Mouse (Mus musculus) adrenal gland, adult 8-10 months (tissue): ENCODE measurements around the gene Cenpv. TPM values are rescaled to one million over a fixed set of nuclear protein-coding genes. Genes with fewer than 3 reads are reported as not detected.

Source experiments
- DNase-seq: peaks from one replicate; pipeline ENCODE4 v3.0.0; 2022
- total RNA-seq, 4 experiments: library from RNA; stranded (reverse); gene quantifications; 2 replicates each; pipeline ENCODE4 v1.2.4; 2022

The Cenpv gene
- total RNA-seq: 10 to 100 TPM; 31.1 to 42.2 (median 39.0) TPM

DNA sequence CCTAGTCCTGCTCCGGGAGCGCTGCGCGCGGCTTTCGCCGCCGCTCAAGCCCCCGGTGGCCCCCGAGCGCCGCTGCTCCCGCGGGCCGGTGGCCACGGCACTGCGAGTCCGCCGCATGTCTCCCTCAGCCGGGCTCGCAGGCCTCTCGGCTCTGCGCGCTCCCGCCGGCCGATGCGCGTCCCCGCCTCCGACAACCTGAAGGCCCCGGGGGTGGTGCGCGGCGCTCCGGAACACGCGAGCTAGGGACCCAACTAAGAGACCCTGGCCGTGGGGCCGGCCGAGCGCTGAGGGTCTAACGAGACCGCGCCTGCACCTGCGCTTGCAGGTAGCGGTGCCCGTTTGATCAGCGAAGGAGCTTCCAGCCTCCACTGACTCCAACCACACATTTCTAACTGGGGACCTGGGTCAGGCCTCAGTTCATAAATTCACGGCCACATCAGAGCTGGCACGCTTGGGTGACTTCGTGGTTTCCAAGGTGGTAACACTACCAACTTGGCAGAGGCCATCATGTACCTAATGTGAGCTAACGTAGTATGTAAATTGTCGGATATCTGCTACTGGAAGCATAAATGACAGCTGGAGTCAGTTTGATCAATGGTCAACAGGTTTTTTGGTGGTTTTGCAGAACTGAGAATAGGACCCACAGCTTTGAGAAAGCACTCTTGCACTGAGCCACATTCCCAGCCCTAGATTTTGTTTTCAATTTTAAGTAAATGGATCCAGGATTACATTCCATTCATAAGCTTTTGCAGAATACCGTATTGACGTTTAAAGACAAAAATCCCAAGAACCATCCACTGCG, at the start of gene Cenpv:
TSS of gene Cenpv (minus strand) at position 173 of the 802 bp plus-strand sequence.
- peak; percentile 56 for DNase-seq

DNA sequence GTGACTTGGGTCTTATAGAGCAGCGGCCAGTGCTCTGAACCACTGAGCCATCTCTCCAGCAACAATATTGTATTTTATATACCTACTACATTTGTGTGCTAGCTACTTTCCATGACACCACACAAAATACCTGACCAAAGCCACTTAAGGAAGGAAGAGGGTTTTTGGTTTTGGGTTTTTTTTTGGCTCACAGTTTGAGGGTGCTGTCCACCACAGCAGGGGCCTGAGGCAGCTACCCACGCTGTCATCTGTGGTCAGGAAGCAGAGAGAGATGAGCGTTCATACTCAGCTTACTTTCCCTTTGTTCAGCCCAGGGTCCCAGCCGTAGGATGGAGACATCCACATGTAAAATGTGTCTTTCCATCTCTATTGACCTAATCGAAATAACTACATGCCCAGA, 48.0 kb upstream of the Cenpv start:
- no peak for DNase-seq

DNA sequence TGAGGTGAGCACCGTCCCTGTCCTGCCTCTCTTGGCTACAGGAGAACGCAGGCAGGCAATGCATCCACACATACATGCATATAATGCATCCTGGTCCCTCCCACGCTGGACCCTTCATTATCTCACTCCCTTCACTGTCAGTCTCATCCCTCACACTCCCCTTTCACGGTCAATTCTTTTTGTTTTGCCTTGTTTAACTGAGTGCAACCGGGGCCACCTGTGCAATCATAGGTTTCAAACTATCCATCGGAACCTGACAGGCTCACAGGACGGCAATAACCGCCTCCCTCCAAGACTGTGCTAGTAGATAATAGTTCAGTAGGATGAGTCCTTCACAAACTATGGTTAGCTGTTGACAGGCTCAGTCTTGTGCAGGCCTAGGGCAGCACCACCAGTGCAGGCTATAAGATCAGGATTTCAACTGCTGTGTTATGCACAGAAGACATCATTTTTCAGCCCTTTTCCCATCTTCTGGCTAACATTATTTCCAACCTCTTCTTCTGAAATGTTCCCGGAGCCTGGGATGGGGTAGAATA, 45.7 kb upstream of the Cenpv start:
- no peak for DNase-seq

DNA sequence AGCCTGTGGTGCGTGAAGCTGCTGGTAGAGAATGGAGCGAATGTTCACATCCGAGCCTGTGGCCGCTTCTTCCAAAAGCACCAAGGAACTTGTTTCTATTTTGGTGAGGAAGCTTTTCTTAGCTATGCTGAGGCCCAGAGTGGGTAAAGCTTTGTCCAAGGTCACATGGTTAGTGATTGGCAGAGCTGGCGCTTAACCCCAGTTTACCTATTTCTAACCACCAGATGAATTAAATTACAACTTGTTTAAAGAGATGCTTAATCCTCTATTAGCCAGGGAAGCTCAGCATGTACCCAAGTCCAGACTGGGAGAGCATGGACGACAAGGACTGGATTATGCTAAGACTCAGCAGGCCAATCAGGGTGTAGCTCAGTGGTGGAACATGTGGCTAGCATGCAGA, 44.0 kb upstream of the Cenpv start:
- DNase-seq: no peak

DNA sequence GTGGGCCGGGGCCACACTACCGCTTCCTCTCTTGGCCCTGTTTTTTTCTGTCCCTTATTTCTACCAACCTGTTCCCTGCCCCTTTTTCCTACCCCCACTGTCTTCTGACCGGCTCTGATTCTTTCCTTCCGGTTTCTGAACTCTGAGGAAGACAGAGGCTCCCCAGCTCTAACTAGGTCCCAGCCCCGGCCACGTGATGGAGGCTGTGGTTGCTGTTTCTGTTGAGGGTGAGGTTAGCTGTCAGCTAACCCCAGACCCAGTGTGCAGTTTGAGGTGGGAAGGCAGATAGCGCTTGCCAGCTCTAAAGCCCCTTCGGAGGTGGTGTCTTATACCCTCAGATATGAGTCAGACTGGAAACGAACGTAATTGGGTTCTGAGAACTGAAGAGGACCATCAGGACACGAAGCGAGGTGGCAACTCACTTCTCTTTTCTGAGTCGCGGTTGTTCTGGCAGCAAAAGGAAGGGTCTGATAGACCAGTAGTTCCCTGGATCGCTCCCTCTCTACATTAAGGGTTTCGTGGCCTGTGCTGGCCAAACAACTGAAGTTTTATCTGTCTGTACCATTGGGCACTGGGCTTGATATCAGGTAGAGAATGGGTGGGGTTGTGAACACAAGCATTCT, 37.6 kb upstream of the Cenpv start:
- DNase-seq: no peak

DNA sequence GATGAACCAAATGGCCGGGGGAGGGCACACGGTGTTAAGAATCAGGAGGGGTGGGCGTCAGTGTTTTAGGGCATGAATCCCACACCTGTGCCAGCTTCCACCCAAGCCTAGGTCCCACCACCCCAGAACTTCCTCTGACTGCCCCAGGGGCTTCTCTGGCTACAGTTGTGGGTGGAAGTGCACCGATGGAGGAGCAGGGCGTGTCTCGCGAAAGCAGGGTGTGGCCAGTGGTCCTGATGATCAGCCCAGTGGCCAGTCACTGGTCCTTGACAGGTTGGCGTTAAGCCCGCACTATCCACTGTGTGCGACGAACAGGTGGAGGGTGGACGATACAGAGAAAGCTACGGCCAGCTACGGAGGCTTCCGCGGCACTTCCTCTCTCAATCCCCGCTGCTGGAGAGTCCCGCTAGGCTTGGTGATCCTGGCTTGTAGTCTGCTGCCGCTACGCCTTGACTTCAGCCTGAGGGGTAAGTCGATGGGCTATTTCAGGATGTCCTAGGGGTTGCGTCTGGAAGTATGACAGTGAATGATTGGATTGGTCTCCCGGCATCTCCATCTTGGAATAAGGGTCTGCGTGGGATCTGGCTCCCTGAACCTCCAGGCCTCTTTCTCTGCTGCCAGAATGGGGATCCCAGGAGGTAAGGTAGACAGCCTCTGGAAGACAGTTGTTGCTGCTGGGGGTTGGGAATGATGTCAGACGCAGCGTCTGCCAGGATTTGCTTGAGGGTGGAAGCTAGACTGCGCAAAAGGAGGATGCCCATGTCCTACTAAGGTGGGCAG, 36.8 kb upstream of the Cenpv start:
- no peak for DNase-seq

DNA sequence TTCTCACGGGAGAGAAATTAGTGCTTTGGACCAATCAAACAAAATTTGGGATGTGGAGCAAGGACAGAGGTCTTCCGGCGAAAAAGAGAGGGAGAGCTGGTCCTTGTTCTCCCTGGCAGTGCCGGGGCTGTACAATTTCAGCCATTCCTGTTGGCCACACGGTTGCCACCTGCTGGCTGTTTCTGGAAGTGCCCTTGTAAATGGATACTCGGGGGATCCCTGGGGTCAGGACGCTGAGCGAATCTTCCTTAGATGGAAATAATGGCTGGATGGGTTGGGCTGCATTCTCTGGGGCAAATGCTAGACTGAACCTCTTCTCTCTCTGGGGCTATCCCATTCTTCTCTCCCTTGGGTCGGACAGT, 36.2 kb upstream of the Cenpv start:
- DNase-seq: peak; percentile 58

DNA sequence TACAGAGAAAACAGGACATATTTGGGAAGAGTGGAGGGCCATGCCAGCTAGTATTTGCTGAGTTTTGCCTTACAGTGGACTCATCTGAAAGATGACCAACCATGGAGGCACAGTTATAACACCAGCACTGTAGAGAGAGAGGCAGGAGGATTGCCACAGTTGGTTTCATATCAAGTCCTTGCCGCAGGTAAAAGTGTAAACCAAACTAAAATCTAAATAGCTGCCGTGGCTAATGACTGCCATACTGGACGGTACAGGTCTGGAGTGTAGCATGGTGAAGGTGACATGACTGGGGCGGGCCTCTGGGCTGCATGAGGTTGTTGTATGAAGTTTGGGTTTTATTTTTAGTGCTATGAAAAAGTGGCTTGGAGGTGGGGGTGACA, 35.6 kb upstream of the Cenpv start:
- DNase-seq: no peak

DNA sequence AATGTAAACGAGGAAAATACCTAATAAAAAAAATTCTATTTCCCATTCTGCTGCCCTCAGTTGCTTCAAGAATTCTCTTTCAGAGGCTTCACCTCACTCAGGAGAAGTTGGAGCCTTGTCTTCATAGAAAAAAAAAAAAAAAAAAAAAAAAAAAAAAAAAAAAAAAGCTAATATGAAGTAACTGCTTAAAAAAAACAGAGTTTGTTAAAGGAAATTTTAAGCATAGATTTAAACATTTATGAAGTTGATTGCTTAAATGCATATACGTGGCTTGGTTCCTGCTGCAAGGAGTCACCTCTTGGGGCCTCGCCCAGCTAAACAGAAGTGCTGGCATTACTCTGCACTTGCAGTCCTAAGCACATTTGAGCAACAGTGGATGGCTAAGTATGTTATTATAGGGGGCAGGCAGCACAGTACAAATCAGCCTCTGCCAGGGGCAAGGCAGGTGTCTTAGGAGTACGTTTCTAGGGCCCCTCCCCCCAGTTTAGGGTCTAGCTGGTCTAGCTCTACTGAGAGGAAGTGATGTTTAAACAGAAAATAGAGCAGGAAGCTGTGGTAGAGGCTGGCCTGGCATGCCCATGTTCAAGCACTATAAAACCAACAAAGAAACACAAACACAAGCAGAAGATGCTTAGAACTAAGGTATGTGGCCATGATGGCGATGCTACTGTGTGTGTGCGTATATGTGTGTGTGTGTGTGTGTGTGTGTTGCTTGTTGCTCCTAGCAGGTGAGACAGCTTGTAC, 35.1 kb upstream of the Cenpv start, which contains the start of gene Trpv2:
TSS of gene Trpv2 (plus strand) at position 528 of the 744 bp plus-strand sequence.
- no peak for DNase-seq

DNA sequence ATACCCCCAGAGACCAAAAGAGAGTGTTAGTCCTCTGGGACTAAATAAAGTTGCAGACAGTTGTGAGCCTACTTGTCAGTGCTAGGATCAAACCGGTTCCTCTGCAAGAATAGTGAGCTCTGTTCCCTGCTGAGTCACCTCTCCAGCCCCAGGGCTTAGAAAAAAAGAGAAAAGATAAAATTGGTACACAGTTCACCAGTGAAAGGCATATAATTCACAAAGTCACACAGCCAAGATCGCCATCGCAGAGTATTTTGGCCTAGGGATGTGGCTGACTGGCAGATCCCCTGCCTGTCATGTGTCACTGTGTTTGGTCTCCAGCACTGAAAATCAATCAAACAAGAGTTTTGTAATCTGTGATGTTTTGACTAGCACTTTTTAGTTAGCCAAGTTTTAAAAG, 29.2 kb upstream of the Cenpv start:
- DNase-seq: no peak

DNA sequence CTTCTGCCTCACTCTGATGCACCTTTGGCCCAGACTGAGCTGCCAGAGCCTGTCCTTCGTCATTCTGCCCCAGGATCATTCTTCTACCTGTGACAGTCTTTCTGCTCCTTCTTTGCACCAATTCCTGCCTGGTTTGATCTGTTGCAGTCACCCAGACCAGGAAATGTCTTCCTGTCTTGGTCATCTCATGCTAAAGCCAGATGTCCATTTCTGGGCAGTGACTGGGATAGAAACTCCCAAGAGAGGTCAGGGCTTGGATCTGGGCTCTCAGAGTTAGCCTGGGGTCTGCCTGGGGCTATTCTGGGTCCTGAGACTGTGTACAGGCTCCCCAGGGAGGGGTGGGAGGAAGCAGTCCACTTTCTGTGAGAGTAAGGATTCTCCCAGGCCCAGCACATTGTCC, 27.1 kb upstream of the Cenpv start:
- DNase-seq: no peak

DNA sequence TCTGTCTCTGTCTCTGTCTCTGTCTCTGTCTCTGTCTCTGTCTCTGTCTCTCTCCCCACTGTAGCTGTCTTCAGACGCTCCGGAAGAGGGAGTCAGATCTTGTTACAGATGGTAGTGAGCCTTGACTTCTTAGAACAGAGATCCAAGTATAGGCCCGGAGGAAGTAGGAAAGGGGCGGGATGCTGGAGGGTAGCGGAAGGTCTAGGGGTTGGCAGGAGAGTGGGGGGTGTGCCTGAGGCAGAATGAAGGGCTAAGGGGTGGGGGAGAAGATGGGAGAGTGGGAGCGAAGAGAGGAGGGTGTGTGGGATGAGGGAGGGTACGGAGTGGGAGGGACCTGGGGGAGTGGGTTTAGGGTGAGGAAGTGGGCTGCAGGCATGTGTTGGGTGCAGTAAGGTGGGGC, 26.7 kb upstream of the Cenpv start:
- DNase-seq: no peak

DNA sequence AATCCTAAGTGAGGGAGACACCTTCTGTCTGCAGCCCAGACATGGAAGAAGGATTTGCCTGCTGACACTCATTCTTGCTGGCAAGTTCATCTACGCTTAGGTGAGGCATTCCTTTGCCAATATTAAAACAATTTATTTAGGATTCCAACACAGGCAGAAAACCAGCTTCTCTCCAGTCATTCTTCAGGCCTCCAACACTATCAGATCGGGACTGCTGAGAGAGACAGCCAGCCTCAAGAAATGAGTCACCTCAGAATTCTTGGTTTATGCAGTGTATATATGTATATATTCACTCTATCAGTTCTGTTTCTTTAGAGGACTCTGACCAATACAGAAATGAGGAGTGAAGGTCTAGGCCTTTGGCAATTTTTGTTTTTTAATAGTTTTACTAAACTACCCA, 24.5 kb upstream of the Cenpv start:
- DNase-seq: no peak

DNA sequence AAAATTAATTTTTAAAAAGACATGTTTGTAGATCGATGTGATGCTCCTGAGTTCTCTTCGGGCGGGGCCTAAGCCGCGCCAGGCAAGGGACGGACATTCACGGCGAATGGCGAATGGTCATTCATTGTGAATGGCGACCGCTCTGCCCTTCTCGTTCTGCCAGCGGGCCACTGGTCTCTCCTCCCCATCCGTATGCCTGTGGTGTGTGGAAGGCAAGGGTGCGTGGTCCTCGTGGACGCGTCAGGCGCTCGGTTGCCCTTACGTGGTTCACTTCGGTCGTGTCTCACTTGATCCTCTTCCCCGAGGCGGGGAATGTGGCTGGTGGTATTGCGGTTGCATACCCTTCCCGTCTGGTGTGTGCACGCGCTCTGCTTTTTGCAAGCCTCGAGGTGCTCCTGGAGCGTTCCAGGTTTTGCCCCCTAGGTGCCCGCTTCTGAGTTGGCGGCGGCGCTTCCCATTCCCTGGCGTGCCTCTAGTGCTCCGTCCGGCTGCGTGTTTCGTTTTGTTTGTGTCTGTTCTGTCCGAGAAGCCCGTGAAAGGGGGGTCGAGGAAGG, 21.5 kb upstream of the Cenpv start:
- no peak for DNase-seq

DNA sequence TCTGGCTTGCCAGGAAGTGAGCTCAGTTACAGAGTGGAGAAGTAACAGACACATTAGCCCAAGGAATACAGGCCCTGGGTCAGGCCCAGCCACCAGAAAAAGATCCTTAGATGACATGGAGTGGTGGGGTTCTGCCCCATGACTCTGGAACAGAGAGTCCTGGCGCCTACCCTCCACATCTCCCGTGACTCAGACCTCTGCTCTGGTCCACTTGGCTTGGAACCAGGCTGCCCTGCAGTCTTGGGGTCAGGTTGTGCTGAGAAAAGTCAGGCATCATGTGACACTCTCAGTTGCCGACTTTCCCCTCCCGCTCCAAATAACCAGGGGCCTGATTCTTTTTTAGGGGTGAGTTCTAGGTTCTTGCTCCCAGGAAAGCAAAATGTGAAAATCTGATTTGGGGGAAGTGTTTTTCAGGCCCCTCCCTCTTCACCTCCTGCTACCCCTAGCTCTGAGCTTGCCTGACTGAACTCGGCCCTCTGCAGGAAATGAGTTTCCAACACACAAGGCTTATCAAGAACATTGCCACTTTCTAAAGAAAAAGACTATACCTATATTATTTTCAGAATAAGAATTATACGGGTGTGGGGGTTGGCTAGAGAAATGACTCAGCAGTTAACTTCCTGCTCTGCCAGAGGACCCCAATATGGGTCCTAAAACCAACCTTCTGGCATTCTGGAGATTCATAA, 20.0 kb upstream of the Cenpv start:
- DNase-seq: peak; percentile 63

DNA sequence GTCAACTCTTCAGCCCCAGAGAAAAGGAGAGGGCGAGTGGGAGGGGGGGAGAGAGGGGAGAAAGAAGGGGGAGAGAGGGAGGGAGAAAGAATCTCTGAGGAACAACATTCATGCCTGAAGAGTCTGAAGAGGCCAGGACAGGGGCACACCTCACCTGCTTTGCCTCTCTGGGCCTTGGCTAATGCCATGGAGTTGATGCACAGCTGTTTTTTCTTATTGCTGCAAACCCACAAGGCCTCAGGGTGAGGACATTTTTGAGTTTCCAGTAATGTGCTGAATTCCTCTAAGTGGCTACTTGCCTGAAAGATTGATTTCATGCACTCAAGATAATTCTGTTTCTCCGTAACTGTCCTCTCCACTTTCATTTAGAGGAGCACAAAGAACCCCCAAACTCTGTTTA, 19.1 kb upstream of the Cenpv start:
- no peak for DNase-seq

DNA sequence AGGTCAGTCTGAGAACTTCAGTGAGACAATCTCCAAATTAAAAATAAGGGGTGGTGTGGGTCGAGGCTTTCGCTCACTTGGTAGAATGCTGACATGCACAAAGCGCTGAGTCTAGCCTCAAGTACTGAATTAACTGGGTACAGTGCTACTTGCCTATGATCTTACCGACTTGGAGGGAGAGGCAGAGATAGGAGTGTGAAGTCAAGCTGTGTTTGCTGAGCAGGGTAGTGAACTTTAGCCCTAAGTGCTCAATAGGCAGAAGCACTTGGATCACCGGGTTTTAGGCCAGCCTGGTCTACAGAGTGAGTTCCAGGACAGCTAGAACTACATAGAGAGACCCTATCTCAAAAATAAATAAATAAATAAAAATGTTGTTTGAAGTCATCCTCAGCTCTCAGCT, 18.1 kb upstream of the Cenpv start:
- no peak for DNase-seq

DNA sequence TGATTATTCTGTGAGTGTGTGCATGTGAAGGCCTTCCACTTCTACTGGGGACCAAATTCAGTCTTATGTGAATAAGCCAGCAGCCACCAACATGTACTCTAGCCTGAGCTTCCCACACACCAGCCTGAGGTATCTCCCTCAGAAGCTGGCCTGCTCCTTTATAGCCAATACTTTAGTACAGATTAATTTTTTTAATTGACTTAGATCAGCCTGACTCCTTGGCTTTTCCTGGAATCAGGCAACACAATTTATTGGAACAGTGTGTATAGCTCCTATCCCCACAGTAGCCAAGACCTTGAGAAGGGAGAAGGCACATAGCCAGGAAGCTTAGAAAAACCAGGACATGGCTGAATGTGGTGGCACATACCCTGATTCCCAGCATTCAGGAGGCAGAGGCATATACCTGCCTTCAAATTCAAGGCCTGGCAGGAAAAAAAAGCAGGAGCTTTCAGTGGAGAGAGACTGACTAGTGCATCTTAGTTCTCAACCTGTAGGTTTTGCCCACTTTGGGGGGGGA, 16.9 kb upstream of the Cenpv start:
- DNase-seq: peak; percentile 41

DNA sequence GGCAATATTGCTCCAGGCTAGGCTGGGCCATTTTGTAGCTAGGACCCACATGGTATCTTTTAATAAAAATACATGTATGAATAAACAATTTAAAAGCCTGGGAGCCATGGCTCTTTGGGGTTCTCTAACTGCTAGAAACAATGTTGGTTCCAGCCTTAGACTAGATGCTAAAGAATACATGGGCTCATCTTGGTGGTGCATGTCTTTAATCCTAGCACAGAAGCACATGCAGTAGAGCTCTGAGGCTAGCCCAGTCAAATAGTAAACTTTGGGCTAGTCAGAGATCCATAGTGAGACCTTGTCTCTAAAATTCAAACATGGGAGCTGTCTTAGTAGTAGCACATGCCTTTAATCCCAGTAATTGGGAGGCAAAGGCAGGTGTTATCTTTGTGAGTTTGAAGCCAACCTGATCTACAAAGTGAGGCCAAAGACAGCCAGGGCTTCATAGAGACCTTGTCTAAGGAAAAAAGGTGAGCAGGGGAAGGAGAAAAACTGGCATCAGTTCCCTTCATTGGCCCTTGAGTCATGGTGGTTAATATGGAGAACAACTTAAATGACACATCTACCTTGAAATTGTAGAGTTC, 16.0 kb upstream of the Cenpv start:
- no peak for DNase-seq

DNA sequence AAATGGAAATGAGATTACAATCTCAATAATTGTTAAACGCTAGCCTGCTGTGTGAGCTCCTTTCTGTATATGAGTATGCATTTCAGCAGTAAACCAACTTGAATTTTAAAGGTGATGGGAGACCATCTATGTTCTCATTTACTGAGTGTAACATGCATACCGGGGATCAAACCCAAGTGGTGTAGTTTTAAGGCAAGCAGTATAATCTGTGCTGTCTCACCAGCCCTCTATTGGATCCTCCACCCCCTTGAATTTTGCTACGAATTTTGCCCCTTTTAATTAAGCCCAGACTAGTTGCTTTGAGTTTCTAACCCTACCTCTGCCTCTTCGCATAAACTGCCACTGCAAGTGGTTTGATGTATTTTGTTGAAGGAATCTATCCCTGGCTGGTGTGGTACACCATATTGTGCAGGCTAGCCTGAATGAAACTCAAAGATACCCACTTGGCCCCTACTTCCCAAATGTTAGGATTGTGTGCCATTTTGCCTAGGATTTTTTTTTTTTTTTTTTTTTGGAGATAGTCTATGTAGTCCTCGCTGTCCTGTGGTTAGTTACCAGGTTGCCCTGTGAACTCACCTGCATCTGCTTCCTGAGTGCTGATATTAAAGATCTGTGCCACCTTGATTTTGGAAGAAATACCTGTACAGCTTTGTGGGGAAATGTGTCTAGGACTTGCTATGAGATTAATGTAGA, 15.2 kb upstream of the Cenpv start:
- DNase-seq: no peak
